Mouse (Mus musculus): ENCODE results near the gene Cep290. TPM values are rescaled to one million over a fixed set of nuclear protein-coding genes. Genes with fewer than 3 reads are reported as not detected.

Cep290 gene
- polyA plus RNA-seq, 1 experiment from 2014 or later, result 7.6 TPM

- no peaks in the 10 kb centered on the region for H3K36me3 ChIP-seq (ENCODE audit: control insufficient read depth, insufficient read depth, low read length)
- no peak for ATAC-seq (ENCODE audit: low FRiP score)
- H3K27ac ChIP-seq (ENCODE audit: low read depth, low read length), result no peak overlapping the region
- H3K9ac ChIP-seq (ENCODE audit: low read length), result no peak overlapping the region
- H3K27me3 ChIP-seq (ENCODE audit: control insufficient read depth, insufficient read depth, low read length), result no peaks in the 10 kb centered on the region
- no peaks in the 10 kb centered on the region for H3K4me1 ChIP-seq (ENCODE audit: control insufficient read depth, insufficient read depth, low read length)
- no peaks in the 10 kb centered on the region for H3K9me3 ChIP-seq (ENCODE audit: control insufficient read depth, low read length)
- H3K4me3 ChIP-seq (ENCODE audit: low read depth, low read length), result no peak overlapping the region
- no peak for DNase-seq (ENCODE audit: low spot score, missing footprints)
- H3K4me2 ChIP-seq, result no peak overlapping the region
- 92% methylated on average over 7 of the region's 7 CpGs for WGBS
Measured at GRCm38 (mm10) chr10:100619474-100619873, 132.1 kb downstream of the Cep290 start.

GRCm38 (mm10) chr10:100620040-100620439 is 132.7 kb downstream of the Cep290 start:
- DNase-seq (ENCODE audit: low spot score, missing footprints), result no peak
- WGBS, result 93% methylated on average over 12 of the region's 12 CpGs

GRCm38 (mm10) chr10:100622494-100622893 is 135.1 kb downstream of the Cep290 start:
- DNase-seq (ENCODE audit: low spot score, missing footprints) (no peak), ATAC-seq (ENCODE audit: low FRiP score) (no peak)
- H3K9me3 ChIP-seq (ENCODE audit: control insufficient read depth, low read length), result no peaks in the 10 kb centered on the region
- H3K4me1 ChIP-seq (ENCODE audit: control insufficient read depth, insufficient read depth, low read length), result no peaks in the 10 kb centered on the region
- no peak overlapping the region for H3K4me2 ChIP-seq
- whole genome bisulfite sequencing, result 79% methylated on average over 3 of the region's 3 CpGs
- no peak overlapping the region for H3K4me3 ChIP-seq (ENCODE audit: low read depth, low read length)
- H3K27ac ChIP-seq (ENCODE audit: low read depth, low read length), result no peak overlapping the region
- no peaks in the 10 kb centered on the region for H3K36me3 ChIP-seq (ENCODE audit: control insufficient read depth, insufficient read depth, low read length)
- no peak overlapping the region for H3K9ac ChIP-seq (ENCODE audit: low read length)
- no peaks in the 10 kb centered on the region for H3K27me3 ChIP-seq (ENCODE audit: control insufficient read depth, insufficient read depth, low read length)

More at GRCm38 (mm10) chr10:100620040-100620439, 132.7 kb downstream of the Cep290 start:
- Histone ChIP-seq H3K36me3 (ENCODE audit: control insufficient read depth, insufficient read depth, low read length) (no peaks in the 10 kb centered on the region), H3K9ac (ENCODE audit: low read length) (no peak overlapping the region), H3K9me3 (ENCODE audit: control insufficient read depth, low read length) (no peaks in the 10 kb centered on the region), H3K4me1 (ENCODE audit: control insufficient read depth, insufficient read depth, low read length) (no peaks in the 10 kb centered on the region), H3K27me3 (ENCODE audit: control insufficient read depth, insufficient read depth, low read length) (no peaks in the 10 kb centered on the region), H3K4me2 (no peak overlapping the region), H3K27ac (ENCODE audit: low read depth, low read length) (no peak overlapping the region), H3K4me3 (ENCODE audit: low read depth, low read length) (no peak overlapping the region)
- no peak for ATAC-seq (ENCODE audit: low FRiP score)

Other genes starting within 250 kb of the Cep290 start
- not detected in 2 replicates for gene Gm4301, start 151.9 kb upstream of the Cep290 start, polyA plus RNA-seq (2014; fragmentation: Nextera tagmentation; extraction: Ambion mirVana)
- not detected in 2 replicates for gene Gm4302, start 146.7 kb upstream of the Cep290 start, polyA plus RNA-seq (2014; fragmentation: Nextera tagmentation; extraction: Ambion mirVana)
- gene Gm4303, start 141.6 kb upstream of the Cep290 start, polyA plus RNA-seq (2014; fragmentation: Nextera tagmentation; extraction: Ambion mirVana), result not detected in 2 replicates
- gene Gm4305, start 136.5 kb upstream of the Cep290 start, polyA plus RNA-seq (2014; fragmentation: Nextera tagmentation; extraction: Ambion mirVana), result not detected in 2 replicates
- gene Gm4307, start 126.2 kb upstream of the Cep290 start, polyA plus RNA-seq (2014; fragmentation: Nextera tagmentation; extraction: Ambion mirVana), result not detected in 2 replicates
- not detected in 2 replicates for gene Gm4312, start 105.0 kb upstream of the Cep290 start, polyA plus RNA-seq (2014; fragmentation: Nextera tagmentation; extraction: Ambion mirVana)
- gene Tmtc3, start 208 bp upstream of the Cep290 start, polyA plus RNA-seq (2014; fragmentation: Nextera tagmentation; extraction: Ambion mirVana), result 18.7 and 20.4 TPM in 2 replicates
- gene 4930430F08Rik, start 102.9 kb downstream of the Cep290 start, polyA plus RNA-seq (2014; fragmentation: Nextera tagmentation; extraction: Ambion mirVana), result 13.7 and 15.4 TPM in 2 replicates
- gene 1700017N19Rik, start 102.9 kb downstream of the Cep290 start, polyA plus RNA-seq (2014; fragmentation: Nextera tagmentation; extraction: Ambion mirVana), result not detected in 2 replicates